Mouse (Mus musculus): ENCODE measurements at regions not wholly inside any gene's neighbourhood (a gene's known extent, or its start where the extent isn't known, plus 50 kb on each side); places are given as distances from the start of the nearest gene placed in this dataset.

- H3K27me3 ChIP-seq (replicated peaks): no peaks in the 10 kb centered on the region
- no peaks in the 10 kb centered on the region for H3K4me1 ChIP-seq
- no peaks in the 10 kb centered on the region for H3K36me3 ChIP-seq
- ATAC-seq (ENCODE audit: low FRiP score, low read depth): no peak
- H3K9me3 ChIP-seq: no peaks in the 10 kb centered on the region
- H3K4me2 ChIP-seq (replicated peaks): no peak overlapping the region
- no peak overlapping the region for H3K9ac ChIP-seq
- no peak overlapping the region for H3K4me3 ChIP-seq
- no peak overlapping the region for H3K27ac ChIP-seq
- WGBS: 89% methylated on average over 2 of the region's 2 CpGs
Observed at GRCm38 (mm10) chr1:19754346-19754745, 545.6 kb downstream of the Tfap2b start.

- H3K4me1 ChIP-seq: no peaks in the 10 kb centered on the region
- H3K36me3 ChIP-seq: no peaks in the 10 kb centered on the region
- no peak for ATAC-seq (ENCODE audit: low FRiP score, low read depth)
- H3K27ac ChIP-seq: no peak overlapping the region
- no peaks in the 10 kb centered on the region for H3K9me3 ChIP-seq
- no peak overlapping the region for H3K9ac ChIP-seq
- H3K27me3 ChIP-seq (replicated peaks): no peaks in the 10 kb centered on the region
- no peak overlapping the region for H3K4me2 ChIP-seq (replicated peaks)
- 84% methylated on average over 3 of the region's 3 CpGs for WGBS
- no peak overlapping the region for H3K4me3 ChIP-seq
Observed at GRCm38 (mm10) chr1:19757921-19758436, 549.3 kb downstream of the Tfap2b start.

DNA sequence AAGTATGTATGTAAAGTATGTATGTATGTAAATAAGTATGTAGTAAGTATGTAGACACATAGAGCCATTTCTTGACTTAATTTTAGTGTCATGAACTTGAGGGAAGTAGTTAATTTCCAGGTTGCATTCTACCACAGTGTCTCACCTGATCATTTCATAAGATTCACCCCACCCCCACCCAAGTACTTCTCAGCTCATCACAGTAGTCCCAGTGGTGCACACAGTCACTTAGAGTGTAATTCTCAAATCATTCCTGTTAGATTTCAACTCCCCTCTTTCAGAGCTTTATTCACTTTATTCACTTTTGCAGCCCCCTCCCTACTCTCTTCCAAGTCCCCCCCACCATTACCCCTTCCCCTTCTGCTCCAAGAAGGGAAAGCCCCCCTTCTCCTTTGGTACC, 558.2 kb downstream of the Tfap2b start:
- ATAC-seq (ENCODE audit: low FRiP score, low read depth): no peak
- Histone ChIP-seq H3K4me1 (no peaks in the 10 kb centered on the region), H3K9me3 (no peaks in the 10 kb centered on the region), H3K9ac (no peak overlapping the region), H3K27me3 (replicated peaks) (no peaks in the 10 kb centered on the region), H3K36me3 (no peaks in the 10 kb centered on the region), H3K4me3 (no peak overlapping the region), H3K4me2 (replicated peaks) (no peak overlapping the region), H3K27ac (no peak overlapping the region)

DNA sequence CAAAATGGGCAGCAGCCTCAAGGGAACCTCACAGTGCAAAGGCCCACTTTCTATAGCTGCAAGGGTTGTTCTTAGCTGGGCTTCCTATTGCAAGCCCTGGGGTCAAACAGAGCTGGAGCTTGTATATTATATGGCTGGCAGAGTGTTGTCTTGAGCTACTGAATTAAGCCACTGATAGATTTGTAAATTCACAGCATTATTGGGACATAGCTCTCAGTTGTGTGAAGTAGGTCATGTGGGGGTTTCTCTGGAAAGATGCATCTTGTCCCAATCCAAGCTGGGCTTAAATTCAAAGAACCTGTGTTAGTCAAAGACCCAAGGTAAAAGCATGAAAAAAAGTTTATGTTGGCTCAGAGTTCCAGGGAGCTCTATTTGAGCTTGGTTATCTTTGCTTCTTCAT, 563.6 kb downstream of the Tfap2b start:
- H3K4me2 ChIP-seq (replicated peaks): no peak overlapping the region
- no peaks in the 10 kb centered on the region for H3K4me1 ChIP-seq
- H3K9me3 ChIP-seq: no peaks in the 10 kb centered on the region
- no peak overlapping the region for H3K27ac ChIP-seq
- no peaks in the 10 kb centered on the region for H3K27me3 ChIP-seq (replicated peaks)
- H3K36me3 ChIP-seq: no peaks in the 10 kb centered on the region
- no peak overlapping the region for H3K9ac ChIP-seq
- no peak for ATAC-seq (ENCODE audit: low FRiP score, low read depth)
- no peak overlapping the region for H3K4me3 ChIP-seq

GRCm38 (mm10) chr1:19774502-19774901, 565.8 kb downstream of the Tfap2b start:
- H3K27ac ChIP-seq: no peak overlapping the region
- H3K27me3 ChIP-seq (replicated peaks): no peaks in the 10 kb centered on the region
- H3K36me3 ChIP-seq: no peaks in the 10 kb centered on the region
- no peak for ATAC-seq (ENCODE audit: low FRiP score, low read depth)
- 77% methylated on average over 1 of the region's 1 CpGs for WGBS
- no peaks in the 10 kb centered on the region for H3K9me3 ChIP-seq
- H3K9ac ChIP-seq: no peak overlapping the region
- H3K4me2 ChIP-seq (replicated peaks): no peak overlapping the region
- H3K4me1 ChIP-seq: no peaks in the 10 kb centered on the region
- H3K4me3 ChIP-seq: no peak overlapping the region

DNA sequence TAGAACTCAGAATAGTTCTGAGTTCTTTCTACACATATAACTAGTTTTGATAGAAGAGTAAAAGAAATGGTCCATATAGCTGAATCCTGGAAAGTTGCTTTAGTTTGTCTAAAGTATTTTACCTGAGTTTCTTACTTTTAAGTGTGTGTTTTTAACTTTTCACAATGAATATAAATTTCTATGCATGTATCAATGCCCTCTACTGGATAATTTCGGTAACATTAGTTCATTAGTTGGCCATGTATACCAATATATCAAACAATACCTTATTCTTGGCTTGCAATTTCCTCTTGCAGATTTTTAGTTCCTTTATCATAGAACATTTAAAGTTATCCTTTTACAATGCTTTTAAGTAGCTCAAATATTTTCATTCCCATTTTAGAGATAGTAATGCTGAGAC, 568.8 kb downstream of the Tfap2b start:
- Histone ChIP-seq H3K9me3 (no peaks in the 10 kb centered on the region), H3K4me2 (replicated peaks) (no peak overlapping the region), H3K27ac (no peak overlapping the region), H3K4me3 (no peak overlapping the region), H3K9ac (no peak overlapping the region), H3K36me3 (no peaks in the 10 kb centered on the region), H3K27me3 (replicated peaks) (no peaks in the 10 kb centered on the region), H3K4me1 (no peaks in the 10 kb centered on the region)
- no peak for ATAC-seq (ENCODE audit: low FRiP score, low read depth)
- WGBS: 91% methylated on average over 1 of the region's 1 CpGs

DNA sequence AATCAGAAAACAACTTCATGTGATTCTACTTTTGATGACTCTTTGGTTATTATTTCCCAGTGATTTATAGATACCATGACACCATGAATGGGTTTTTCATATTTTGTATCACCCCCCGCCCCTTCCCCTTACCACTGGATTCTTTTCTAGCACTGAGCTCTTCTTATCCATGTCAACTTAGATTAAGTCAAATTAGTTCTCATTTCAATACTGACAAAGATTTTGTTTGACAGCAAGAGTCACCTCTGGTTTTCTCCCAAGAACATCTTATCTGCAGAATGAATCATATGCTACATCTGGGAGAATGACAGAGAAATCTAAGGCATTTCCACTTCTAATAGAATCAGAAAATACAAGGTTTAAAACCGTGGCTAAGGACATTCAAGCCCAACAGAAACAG, 578.3 kb downstream of the Tfap2b start:
- H3K4me2 ChIP-seq (replicated peaks): no peak overlapping the region
- no peaks in the 10 kb centered on the region for H3K27me3 ChIP-seq (replicated peaks)
- no peaks in the 10 kb centered on the region for H3K4me1 ChIP-seq
- no peak overlapping the region for H3K4me3 ChIP-seq
- H3K9ac ChIP-seq: no peak overlapping the region
- ATAC-seq (ENCODE audit: low FRiP score, low read depth): no peak
- H3K27ac ChIP-seq: no peak overlapping the region
- WGBS: 89% methylated on average over 2 of the region's 2 CpGs
- H3K36me3 ChIP-seq: no peaks in the 10 kb centered on the region
- H3K9me3 ChIP-seq: no peaks in the 10 kb centered on the region

DNA sequence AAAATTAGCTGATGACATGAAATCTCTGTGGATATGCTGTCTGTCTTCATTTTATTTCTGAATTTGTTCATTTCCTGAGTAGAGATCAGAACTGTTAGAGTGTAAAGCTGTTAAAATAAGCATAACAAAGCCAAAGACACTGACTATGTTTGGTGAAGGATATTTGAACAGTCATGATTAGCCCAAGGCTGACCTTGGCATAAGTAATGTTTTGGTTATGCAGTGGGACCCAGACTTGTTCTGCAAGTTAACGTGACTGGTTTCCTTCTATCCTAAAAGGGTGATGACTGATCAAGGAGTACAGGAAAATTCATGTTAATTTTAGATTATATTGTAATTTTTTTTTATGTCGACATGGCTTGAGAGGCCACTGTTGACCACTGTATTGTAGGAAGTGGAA, 585.4 kb downstream of the Tfap2b start:
- WGBS: 87% methylated on average over 2 of the region's 2 CpGs
- Histone ChIP-seq H3K4me1 (no peaks in the 10 kb centered on the region), H3K27me3 (replicated peaks) (no peaks in the 10 kb centered on the region)

DNA sequence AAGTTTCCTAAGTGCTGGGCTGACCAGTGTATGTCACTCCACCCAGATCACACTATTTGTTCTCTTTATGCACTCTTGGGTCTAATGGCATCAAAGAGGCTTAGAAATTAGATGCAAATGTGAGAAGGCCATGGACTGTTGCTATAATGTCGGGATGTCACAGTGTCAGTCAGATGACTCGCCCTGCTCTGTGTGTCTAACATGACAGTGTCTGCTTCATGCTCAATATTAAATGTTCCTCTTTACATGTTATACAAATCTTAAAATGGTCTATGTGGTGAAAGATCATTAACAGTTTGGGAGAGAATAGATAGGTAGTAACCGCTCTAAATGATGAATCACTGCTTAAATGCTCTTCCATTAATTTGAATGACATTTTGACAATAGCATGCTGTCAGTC, 617.2 kb downstream of the Tfap2b start:
- ATAC-seq (ENCODE audit: low FRiP score, low read depth): no peak
- 64% methylated on average over 3 of the region's 3 CpGs for WGBS

More for the DNA sequence above, 585.4 kb downstream of the Tfap2b start:
- no peak overlapping the region for H3K4me2 ChIP-seq (replicated peaks)
- no peak for ATAC-seq (ENCODE audit: low FRiP score, low read depth)
- H3K4me3 ChIP-seq: no peak overlapping the region
- H3K36me3 ChIP-seq: no peaks in the 10 kb centered on the region
- H3K9me3 ChIP-seq: no peaks in the 10 kb centered on the region
- no peak overlapping the region for H3K9ac ChIP-seq
- H3K27ac ChIP-seq: no peak overlapping the region

GRCm38 (mm10) chr1:19826455-19827366, 618.0 kb downstream of the Tfap2b start:
- Histone ChIP-seq H3K27ac (no peak overlapping the region), H3K9me3 (no peaks in the 10 kb centered on the region), H3K4me2 (replicated peaks) (no peak overlapping the region), H3K4me3 (no peak overlapping the region), H3K9ac (no peak overlapping the region), H3K27me3 (replicated peaks) (no peaks in the 10 kb centered on the region), H3K4me1 (0 out of 2 replicates have a peak, but pooled peaks cover 3% of the 10 kb centered on the region), H3K36me3 (no peaks in the 10 kb centered on the region)
- no peak for ATAC-seq (ENCODE audit: low FRiP score, low read depth)
- 51% methylated on average over 12 of the region's 12 CpGs for WGBS

More for the DNA sequence above, 617.2 kb downstream of the Tfap2b start:
- H3K4me1 ChIP-seq: 0 out of 2 replicates have a peak, but pooled peaks cover 3% of the 10 kb centered on the region
- no peak overlapping the region for H3K27ac ChIP-seq
- H3K4me3 ChIP-seq: no peak overlapping the region
- no peaks in the 10 kb centered on the region for H3K36me3 ChIP-seq
- no peaks in the 10 kb centered on the region for H3K27me3 ChIP-seq (replicated peaks)
- H3K4me2 ChIP-seq (replicated peaks): no peak overlapping the region
- H3K9ac ChIP-seq: no peak overlapping the region
- H3K9me3 ChIP-seq: no peaks in the 10 kb centered on the region

- no peak overlapping the region for H3K9ac ChIP-seq
- no peaks in the 10 kb centered on the region for H3K36me3 ChIP-seq
- WGBS: 79% methylated on average over 3 of the region's 3 CpGs
- no peaks in the 10 kb centered on the region for H3K4me1 ChIP-seq
- H3K9me3 ChIP-seq: no peaks in the 10 kb centered on the region
- no peak for ATAC-seq (ENCODE audit: low FRiP score, low read depth)
- H3K27me3 ChIP-seq (replicated peaks): no peaks in the 10 kb centered on the region
- H3K4me3 ChIP-seq: no peak overlapping the region
- no peak overlapping the region for H3K27ac ChIP-seq
- no peak overlapping the region for H3K4me2 ChIP-seq (replicated peaks)
Observed at GRCm38 (mm10) chr1:19849918-19850317, 641.2 kb downstream of the Tfap2b start.

DNA sequence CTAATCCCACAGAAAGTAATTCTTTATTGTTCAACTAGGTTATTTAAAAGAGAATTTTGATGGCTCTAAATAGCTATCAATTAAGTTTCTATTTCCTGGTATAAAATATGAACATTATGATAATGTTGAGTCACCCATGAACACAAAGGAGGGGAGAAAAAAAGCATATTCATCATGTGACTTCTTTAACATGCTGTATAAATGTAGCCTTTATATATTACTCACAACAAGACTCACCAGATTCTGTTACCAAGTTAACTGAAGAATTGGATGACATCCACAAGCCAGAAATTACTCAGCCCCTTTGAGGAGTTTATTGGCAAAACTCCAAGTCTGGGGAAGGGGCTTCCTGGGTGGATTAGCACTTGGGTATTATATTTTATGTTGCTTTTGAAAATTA, 648.5 kb downstream of the Tfap2b start:
- Histone ChIP-seq H3K27ac (no peak overlapping the region), H3K9me3 (no peaks in the 10 kb centered on the region), H3K4me3 (no peak overlapping the region), H3K9ac (no peak overlapping the region), H3K4me2 (replicated peaks) (no peak overlapping the region), H3K4me1 (no peaks in the 10 kb centered on the region), H3K36me3 (no peaks in the 10 kb centered on the region), H3K27me3 (replicated peaks) (no peaks in the 10 kb centered on the region)
- ATAC-seq (ENCODE audit: low FRiP score, low read depth): no peak

- Histone ChIP-seq H3K27me3 (replicated peaks) (no peaks in the 10 kb centered on the region), H3K4me3 (no peak overlapping the region), H3K36me3 (no peaks in the 10 kb centered on the region), H3K27ac (no peak overlapping the region), H3K9me3 (no peaks in the 10 kb centered on the region), H3K4me2 (replicated peaks) (no peak overlapping the region), H3K9ac (no peak overlapping the region), H3K4me1 (no peaks in the 10 kb centered on the region)
- no peak for ATAC-seq (ENCODE audit: low FRiP score, low read depth)
- WGBS: 53% methylated on average over 12 of the region's 12 CpGs
Observed at GRCm38 (mm10) chr1:19868478-19868877, 659.8 kb downstream of the Tfap2b start.

Measured in neural tube, embryonic 12.5 days (tissue).